Mouse (Mus musculus) urinary bladder, postnatal 36 days (tissue): ENCODE measurements at regions not wholly inside any gene's neighbourhood (a gene's known extent, or its start where the extent isn't known, plus 50 kb on each side); places are given as distances from the start of the nearest gene placed in this dataset.
"Not testable (repeated sequence)": the region's sequence is repeated elsewhere in the genome, so short reads cannot be mapped to it uniquely, and the experiment has no call there.

ENCODE experiments used
- DNase-seq, 2 experiments: peaks; one replicate each; pipeline ENCODE4 v3.0.0; 2022; ENCODE audit warnings: low spot score in 2 of 2, mixed read lengths in 1 of 2

GRCm38 (mm10) chr6:3201507-3201906 is 197.9 kb downstream of the Samd9l start:
- not testable (repeated sequence) for DNase-seq

- peak in 1 of 2 experiments; percentile 15 for DNase-seq
These were observed 198.3 kb downstream of the Samd9l start for GRCm38 (mm10) chr6:3201107-3201506.

DNA sequence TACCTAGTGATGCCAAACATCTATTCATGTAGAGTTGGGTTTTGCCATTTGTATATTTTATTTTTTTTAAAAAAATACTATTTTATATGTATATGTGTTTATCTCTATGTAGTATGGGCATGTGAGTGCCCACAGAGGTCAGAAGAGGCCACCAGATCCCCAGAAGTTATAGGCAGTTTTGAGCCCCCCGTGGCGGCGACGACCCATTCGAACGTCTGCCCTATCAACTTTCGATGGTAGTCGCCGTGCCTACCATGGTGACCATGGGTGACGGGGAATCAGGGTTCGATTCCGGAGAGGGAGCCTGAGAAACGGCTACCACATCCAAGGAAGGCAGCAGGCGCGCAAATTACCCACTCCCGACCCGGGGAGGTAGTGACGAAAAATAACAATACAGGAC is 198.8 kb downstream of the Samd9l start:
- DNase-seq = peak; percentile 47 to 60

- DNase-seq = not testable (repeated sequence)
These were observed 206.9 kb downstream of the Samd9l start for GRCm38 (mm10) chr6:3192424-3192820.

GRCm38 (mm10) chr6:3191695-3192423 is 207.5 kb downstream of the Samd9l start:
- DNase-seq = not testable (repeated sequence)

DNA sequence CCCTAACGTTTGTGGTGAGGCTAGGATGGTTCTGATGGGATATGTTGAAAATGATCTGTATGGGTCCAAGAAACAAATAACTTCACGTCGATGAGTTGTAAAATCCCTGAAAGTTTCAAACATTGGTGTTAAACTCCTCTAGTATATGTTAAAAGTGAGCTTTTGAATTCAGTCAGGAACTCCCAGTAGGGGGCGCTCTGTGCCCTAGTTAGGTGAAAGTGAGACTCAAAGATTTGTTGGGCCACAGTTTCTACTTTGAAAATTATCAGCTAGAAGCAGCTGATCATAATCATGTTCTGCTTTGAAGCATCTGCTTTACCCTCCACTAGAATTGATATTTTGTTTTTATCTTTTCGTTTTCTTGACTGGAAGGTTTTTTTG is 215.6 kb downstream of the Samd9l start:
- peak; percentile 63 to 69 for DNase-seq

DNA sequence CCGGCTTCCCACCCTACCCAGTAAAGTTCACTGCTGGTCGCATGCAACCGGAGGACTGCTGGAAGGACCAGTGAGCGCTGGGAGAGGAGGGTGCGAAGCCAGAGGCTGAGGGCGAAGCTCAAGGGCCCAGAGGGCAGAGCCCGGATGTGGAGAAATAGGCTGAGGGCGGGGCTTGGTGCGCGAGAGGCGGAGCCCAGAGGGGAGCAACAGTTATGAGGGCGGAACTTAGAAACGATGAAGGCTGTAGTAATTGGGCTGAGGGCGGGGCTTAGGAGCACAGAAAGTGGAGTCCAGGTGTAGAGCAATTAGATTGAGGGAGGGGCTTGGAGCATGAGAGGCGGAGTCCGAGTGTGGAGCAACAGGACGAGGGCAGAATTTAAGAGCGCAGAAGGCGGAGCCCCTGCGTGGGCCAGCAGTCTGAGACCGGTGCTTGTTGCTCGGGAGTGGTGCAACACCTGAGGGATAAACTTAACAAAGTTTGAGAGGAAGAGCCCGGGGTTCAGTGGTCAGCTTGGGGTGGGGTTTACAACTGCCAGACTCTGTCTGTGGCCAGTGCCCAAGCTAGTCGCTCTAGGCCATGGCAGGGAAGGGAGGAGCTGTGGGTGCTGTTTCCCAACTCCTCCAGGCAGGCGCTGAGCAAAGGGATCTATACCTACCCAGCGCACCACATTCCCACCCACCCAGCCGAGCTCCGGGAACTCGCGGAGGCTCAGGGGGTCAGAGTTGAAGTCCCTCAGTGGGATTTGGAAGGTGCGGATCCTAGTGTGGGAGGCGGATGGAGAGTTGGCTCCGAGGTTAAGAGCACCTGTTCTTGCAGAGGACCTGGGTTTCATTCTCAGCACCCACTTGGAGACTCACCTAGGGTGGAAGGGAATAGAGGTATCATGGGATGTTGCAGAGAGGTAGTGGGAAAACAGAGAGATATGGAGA is 216.2 kb downstream of the Samd9l start:
- DNase-seq = peak; percentile 63 to 86

DNA sequence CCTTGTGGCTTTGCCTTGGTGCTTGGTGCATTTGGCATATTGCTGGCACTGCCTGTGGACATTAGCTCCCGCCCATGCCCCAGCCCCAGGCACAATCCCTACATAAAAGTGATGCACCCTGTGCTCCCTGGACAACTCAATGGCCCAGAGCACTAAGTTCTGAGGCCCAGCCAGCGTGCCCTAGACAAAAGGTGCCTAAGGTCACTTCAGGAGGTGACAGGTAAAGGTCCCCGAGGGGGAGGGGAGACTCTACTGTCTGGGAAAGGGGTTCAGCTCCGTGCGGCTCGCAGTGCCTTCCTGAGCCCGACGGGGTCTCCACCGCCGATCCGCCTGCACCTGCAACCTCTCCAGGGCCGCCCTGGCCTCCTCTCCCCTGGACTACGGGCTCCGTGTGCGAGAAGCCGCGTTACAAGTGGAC is 216.9 kb downstream of the Samd9l start:
- DNase-seq = not testable (repeated sequence)

- DNase-seq = not testable (repeated sequence)
These were observed 219.6 kb downstream of the Samd9l start for GRCm38 (mm10) chr6:3179603-3180348.

DNA sequence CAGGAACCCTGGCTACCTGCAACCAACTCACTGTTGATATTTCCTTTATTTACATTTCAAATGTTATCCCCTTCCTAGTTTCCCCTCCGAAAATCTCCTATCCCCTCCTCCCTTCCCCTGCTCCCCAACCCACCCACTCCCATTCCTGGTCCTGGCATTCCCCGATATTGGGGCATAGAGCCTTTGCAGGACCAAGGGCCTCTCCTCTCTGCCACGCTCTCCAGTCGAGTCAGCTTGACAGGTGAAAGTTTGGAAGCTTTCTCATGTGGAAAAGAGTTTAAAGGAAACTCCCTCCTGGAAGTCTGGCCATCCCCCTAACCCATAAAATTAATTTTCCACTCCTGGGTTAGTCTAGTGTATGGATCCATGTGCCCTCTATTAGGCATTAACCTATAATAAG is 229.9 kb downstream of the Samd9l start:
- not testable (repeated sequence) for DNase-seq

- DNase-seq = not testable (repeated sequence)
These were observed 233.2 kb downstream of the Samd9l start for GRCm38 (mm10) chr6:3166149-3166548.

DNA sequence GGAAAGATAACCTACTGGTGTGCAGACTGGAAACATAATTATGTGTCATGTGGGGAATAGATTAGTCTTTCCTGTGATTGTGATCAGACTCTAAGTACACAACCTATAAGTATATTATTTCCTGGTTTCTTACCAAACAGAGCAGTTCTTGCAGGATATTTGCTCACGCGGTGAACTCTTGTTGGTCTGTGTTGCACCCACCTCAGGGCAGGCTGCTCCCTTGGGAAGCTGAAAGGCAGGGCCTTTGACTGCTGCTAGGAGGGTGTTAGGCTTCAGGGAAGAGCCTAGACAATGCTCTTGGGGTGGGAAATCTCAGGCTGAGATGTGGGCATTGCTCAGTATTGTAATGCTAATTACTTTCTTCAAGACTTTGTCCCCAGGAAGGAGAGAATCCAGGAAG is 247.5 kb downstream of the Samd9l start:
- not testable (repeated sequence) for DNase-seq

- not testable (repeated sequence) for DNase-seq
These were observed 261.5 kb downstream of the Samd9l start for GRCm38 (mm10) chr6:3137823-3138222.

DNA sequence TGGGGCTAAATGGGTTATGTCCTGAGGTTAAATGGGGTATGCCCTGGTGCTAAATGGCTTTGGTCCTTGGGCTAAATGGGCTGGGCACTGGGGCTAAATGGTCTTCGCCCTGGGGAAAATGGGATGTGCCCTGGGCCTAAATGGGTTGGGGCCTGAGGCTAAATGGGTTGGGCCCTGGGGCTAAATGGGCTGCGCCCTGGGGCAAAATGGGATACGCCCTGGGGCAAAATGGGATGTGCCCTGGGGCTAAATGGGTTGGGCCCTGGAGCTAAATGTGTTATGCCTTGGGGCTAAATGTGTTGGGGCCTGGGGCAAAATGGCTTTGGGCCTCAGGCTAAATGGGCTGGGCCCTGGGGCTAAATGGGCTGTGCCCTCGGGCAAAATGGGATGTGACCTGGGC is 265.6 kb downstream of the Samd9l start:
- DNase-seq = not testable (repeated sequence)

DNA sequence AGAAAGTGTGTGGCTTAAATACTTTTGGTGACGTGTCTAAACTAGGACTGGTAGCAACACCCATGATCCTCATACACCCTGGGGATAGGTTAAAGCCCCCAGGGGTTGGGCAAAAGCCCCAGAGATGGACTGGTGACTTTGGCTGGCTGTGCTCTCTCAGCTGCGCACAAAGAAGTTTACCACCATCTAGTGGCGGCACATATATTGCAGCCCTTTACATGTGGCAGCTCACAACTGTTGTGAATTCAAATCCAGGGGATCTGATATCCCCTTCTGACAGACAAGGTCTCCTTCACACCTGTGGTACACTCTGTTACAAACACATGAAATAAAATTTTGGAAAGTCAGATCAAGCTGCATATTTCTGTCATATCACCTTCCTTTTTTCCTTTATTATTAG is 283.1 kb downstream of the Samd9l start:
- not testable (repeated sequence) for DNase-seq
